Mouse (Mus musculus): ENCODE measurements at regions not wholly inside any gene's neighbourhood (a gene's known extent, or its start where the extent isn't known, plus 50 kb on each side); places are given as distances from the start of the nearest gene placed in this dataset.

DNA sequence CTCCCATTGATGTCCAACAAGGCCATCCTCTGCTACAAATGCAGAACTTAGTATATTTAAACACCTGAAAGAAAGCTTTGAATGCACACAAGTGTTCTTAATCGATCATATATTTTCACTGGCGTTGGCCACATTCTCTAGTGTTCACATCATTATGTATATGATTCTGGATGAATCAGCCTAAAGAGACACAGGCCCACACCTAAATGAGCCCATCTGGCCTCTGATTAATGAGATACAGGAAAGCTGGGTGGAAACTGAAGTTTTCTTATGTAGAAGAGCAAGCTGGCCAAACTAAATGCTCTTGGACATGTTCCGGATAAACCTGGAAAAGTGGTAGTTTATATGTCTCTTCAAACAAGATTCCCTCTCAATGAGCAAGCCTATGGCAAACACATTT lies 123.2 kb upstream of the Nhs start:
- Histone ChIP-seq H3K4me3 (ENCODE audit: insufficient read depth in 1 of 2, low read depth in 2 of 2, low read length in 2 of 2) (no peak overlapping the region), H3K27me3 (ENCODE audit: control insufficient read depth, insufficient read depth, low read length) (no peaks in the 10 kb centered on the region), H3K4me1 (replicated peaks; ENCODE audit: control insufficient read depth in 2 of 2, insufficient read depth in 2 of 2, low read length in 1 of 2) (peaks cover 25 to 27% of the 10 kb centered on the region in 2 experiments), H3K4me2 (ENCODE audit: low read depth) (peak overlapping the region; percentile 15; the same call in 1 of the 2 replicates), H3K27ac (peak overlapping the region; percentile 92), H3K9ac (replicated peaks) (no peak overlapping the region), H3K9me3 (ENCODE audit: control insufficient read depth, low read length) (no peaks in the 10 kb centered on the region), H3K36me3 (replicated peaks; ENCODE audit: control insufficient read depth, insufficient read depth, low read depth) (no peaks in the 10 kb centered on the region)
- WGBS (ENCODE audit: insufficient replicate concordance), result 73% methylated on average over 3 of the region's 3 CpGs
- TF ChIP-seq EP300 (IDR thresholded peaks at IDR 0.05; ENCODE audit: low read depth) (no peak), CTCF (IDR thresholded peaks at IDR 0.05; ENCODE audit: low read depth) (no peak)
- DNase-seq (ENCODE audit: low read depth in 3 of 3, low spot score in 3 of 3), result peak in 1 of 3 experiments; percentile 24
- peak; percentile 27; the same call in 1 of the 2 replicates for ATAC-seq (ENCODE audit: insufficient read depth)

DNA sequence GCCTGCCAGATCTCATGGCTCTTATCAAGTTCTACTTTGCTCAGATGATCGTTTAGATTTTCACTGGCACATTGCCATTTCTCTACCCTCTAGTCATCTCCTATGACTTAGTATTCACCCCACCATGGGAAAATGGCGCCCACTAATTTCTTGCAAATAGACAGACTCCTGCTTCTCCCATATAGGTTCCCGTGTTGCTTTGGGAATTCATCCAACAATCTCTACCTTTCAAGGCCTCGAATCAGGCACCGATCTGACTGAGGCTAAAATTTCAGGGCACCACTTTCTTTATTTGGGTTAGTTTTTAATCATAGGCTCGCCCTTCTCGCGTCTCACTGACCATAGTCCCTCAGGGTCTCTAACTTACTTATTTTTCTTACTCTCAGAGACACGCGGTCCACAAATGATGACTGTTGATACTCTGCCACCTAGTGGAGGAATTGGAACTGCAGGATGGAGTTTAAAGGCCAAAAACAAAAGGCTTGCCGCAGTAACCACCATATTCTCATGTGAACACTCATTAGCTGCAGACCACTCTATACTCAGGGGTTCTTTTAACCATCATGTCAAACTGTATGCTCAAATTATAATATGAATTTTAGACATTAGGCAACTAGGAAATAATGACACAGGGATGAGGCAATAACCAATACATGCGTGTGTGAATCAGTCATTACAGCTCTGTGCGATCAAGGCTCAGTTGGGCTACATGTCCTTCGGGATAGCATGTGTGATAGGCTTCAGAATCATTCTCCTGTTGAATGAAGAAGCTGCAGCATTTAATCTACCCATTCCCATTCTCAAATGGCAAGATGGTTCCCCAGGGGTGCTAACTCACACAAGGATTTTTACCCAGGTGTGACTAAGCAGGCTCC lies 119.5 kb upstream of the Nhs start:
- TF ChIP-seq EP300 (IDR thresholded peaks at IDR 0.05; ENCODE audit: low read depth) (no peak), CTCF (IDR thresholded peaks at IDR 0.05; ENCODE audit: low read depth) (peak; percentile 74)
- ATAC-seq (ENCODE audit: insufficient read depth), result 0 out of 2 replicates have a peak, but pooled peaks have one; percentile 8

DNA sequence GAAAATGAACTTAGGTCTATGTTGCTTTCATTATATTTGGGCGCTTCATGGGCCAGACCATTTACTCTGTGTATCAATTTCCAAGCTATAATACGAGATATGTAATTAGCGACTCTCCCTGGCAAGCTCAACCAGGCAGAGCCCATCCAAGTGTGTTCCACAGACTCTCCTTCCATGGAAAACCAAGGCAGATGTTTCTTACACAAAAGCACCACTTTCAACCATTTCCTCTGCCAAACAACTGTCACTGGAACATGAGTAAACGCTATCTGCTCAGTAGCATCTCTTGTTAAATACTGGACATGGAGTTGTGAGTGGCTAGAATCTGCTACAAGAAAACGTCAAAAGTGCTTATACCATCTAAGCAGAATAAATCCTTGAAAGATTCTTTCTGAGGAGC lies 115.1 kb upstream of the Nhs start:
- Histone ChIP-seq H3K27me3 (ENCODE audit: control insufficient read depth, insufficient read depth, low read length) (no peaks in the 10 kb centered on the region), H3K9me3 (ENCODE audit: control insufficient read depth, low read length) (no peaks in the 10 kb centered on the region), H3K4me3 (ENCODE audit: insufficient read depth in 1 of 2, low read depth in 2 of 2, low read length in 2 of 2) (no peak overlapping the region), H3K4me1 (replicated peaks; ENCODE audit: control insufficient read depth in 2 of 2, insufficient read depth in 2 of 2, low read length in 1 of 2) (peaks cover 11 to 12% of the 10 kb centered on the region in 2 experiments), H3K9ac (replicated peaks) (no peak overlapping the region), H3K36me3 (replicated peaks; ENCODE audit: control insufficient read depth, insufficient read depth, low read depth) (no peaks in the 10 kb centered on the region), H3K27ac (no peak overlapping the region), H3K4me2 (ENCODE audit: low read depth) (no peak overlapping the region)
- DNase-seq (ENCODE audit: low read depth in 3 of 3, low spot score in 3 of 3), result no peak
- TF ChIP-seq EP300 (IDR thresholded peaks at IDR 0.05; ENCODE audit: low read depth) (no peak), CTCF (IDR thresholded peaks at IDR 0.05; ENCODE audit: low read depth) (no peak)
- no peak for ATAC-seq (ENCODE audit: insufficient read depth)
- 67% methylated on average over 5 of the region's 5 CpGs for WGBS (ENCODE audit: insufficient replicate concordance)

More for the DNA sequence above, 119.5 kb upstream of the Nhs start:
- no peak overlapping the region for H3K9ac ChIP-seq (replicated peaks)
- H3K27me3 ChIP-seq (ENCODE audit: control insufficient read depth, insufficient read depth, low read length), result no peaks in the 10 kb centered on the region
- H3K4me2 ChIP-seq (ENCODE audit: low read depth), result no peak overlapping the region
- H3K9me3 ChIP-seq (ENCODE audit: control insufficient read depth, low read length), result no peaks in the 10 kb centered on the region
- no peaks in the 10 kb centered on the region for H3K36me3 ChIP-seq (replicated peaks; ENCODE audit: control insufficient read depth, insufficient read depth, low read depth)
- no peak overlapping the region for H3K27ac ChIP-seq
- DNase-seq (ENCODE audit: low read depth in 3 of 3, low spot score in 3 of 3), result no peak
- WGBS (ENCODE audit: insufficient replicate concordance), result 49% methylated on average over 14 of the region's 14 CpGs
- H3K4me1 ChIP-seq (replicated peaks; ENCODE audit: control insufficient read depth in 2 of 2, insufficient read depth in 2 of 2, low read length in 1 of 2), result peaks cover 17% of the 10 kb centered on the region in 2 experiments
- H3K4me3 ChIP-seq (ENCODE audit: insufficient read depth in 1 of 2, low read depth in 2 of 2, low read length in 2 of 2), result no peak overlapping the region

DNA sequence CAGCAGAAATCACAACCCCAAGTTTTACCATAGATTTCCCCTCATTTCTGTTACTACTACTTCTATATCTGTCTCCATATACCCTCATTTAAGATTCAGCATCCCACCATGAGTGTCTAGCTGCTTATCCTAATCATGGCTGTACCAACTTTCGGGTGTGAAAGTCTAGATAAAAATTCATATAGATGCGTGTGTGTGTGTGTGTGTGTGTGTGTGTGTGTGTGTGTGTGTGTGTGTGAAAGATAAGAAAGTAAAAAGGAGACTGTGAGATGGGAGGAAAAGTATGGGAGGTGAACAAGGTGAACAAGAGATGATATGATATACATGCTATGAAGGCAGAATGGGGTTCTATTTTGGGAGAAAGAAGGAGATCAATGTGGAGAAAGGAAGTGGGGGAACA lies 111.7 kb upstream of the Nhs start:
- Histone ChIP-seq H3K4me1 (replicated peaks; ENCODE audit: control insufficient read depth in 2 of 2, insufficient read depth in 2 of 2, low read length in 1 of 2) (peaks cover 28 to 29% of the 10 kb centered on the region in 2 experiments), H3K27me3 (ENCODE audit: control insufficient read depth, insufficient read depth, low read length) (no peaks in the 10 kb centered on the region), H3K4me2 (ENCODE audit: low read depth) (no peak overlapping the region), H3K27ac (no peak overlapping the region; the same call in 1 of the 2 replicates), H3K4me3 (ENCODE audit: insufficient read depth in 1 of 2, low read depth in 2 of 2, low read length in 2 of 2) (no peak overlapping the region), H3K9me3 (ENCODE audit: control insufficient read depth, low read length) (no peaks in the 10 kb centered on the region), H3K9ac (replicated peaks) (no peak overlapping the region), H3K36me3 (replicated peaks; ENCODE audit: control insufficient read depth, insufficient read depth, low read depth) (no peaks in the 10 kb centered on the region)
- ATAC-seq (ENCODE audit: insufficient read depth) (peak; percentile 74), DNase-seq (ENCODE audit: low read depth in 3 of 3, low spot score in 3 of 3) (no peak)
- WGBS (ENCODE audit: insufficient replicate concordance), result 35% methylated on average over 2 of the region's 2 CpGs
- TF ChIP-seq EP300 (IDR thresholded peaks at IDR 0.05; ENCODE audit: low read depth) (peak; percentile 83), CTCF (IDR thresholded peaks at IDR 0.05; ENCODE audit: low read depth) (no peak)

DNA sequence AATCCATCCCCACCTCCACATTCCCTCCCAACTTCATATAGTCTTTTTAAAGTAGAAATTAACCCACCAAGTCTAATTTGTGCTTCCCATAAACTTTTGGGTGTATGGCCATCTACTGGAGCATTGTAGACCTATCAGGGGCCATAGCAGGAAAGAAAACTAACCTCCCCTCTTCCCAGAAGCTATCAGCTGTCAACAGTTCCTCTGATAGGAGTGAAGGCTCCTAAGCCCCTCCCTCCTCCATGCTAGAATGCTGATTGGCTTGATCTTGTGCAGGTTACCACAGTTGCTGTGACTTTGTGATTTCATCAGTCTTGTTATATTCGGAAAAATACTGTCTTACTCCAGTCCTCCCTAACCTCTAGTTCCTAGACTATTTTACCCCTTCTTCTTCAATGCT lies 109.4 kb upstream of the Nhs start:
- Histone ChIP-seq H3K4me1 (replicated peaks; ENCODE audit: control insufficient read depth in 2 of 2, insufficient read depth in 2 of 2, low read length in 1 of 2) (peaks cover 28 to 29% of the 10 kb centered on the region in 2 experiments), H3K36me3 (replicated peaks; ENCODE audit: control insufficient read depth, insufficient read depth, low read depth) (no peaks in the 10 kb centered on the region), H3K9me3 (ENCODE audit: control insufficient read depth, low read length) (no peaks in the 10 kb centered on the region), H3K27me3 (ENCODE audit: control insufficient read depth, insufficient read depth, low read length) (no peaks in the 10 kb centered on the region), H3K27ac (no peak overlapping the region), H3K9ac (replicated peaks) (no peak overlapping the region), H3K4me3 (ENCODE audit: insufficient read depth in 1 of 2, low read depth in 2 of 2, low read length in 2 of 2) (no peak overlapping the region), H3K4me2 (ENCODE audit: low read depth) (0 out of 2 replicates have a peak overlapping the region, but pooled peaks have one; percentile 11)
- WGBS (ENCODE audit: insufficient replicate concordance), result 79% methylated on average over 1 of the region's 1 CpGs
- DNase-seq (ENCODE audit: low read depth in 3 of 3, low spot score in 3 of 3) (peak in 1 of 3 experiments; percentile 30), ATAC-seq (ENCODE audit: insufficient read depth) (peak; percentile 80)
- TF ChIP-seq CTCF (IDR thresholded peaks at IDR 0.05; ENCODE audit: low read depth), result no peak
- TF ChIP-seq EP300 (IDR thresholded peaks at IDR 0.05; ENCODE audit: low read depth), result peak; percentile 23; the same call in 1 of the 2 replicates
